Mouse (Mus musculus) E14TG2a.4 (cell line): ENCODE measurements around the gene Ppp1r16b.

Experiments used
- H3K27me3 ChIP-seq: 2 replicates; pipeline ENCODE4 v1.6.1; 2014; ENCODE audit warnings: low read length, control low read depth; ENCODE audit not compliant: insufficient read depth
- H3K36me3 ChIP-seq: 2 replicates; pipeline ENCODE4 v1.6.1; 2014; ENCODE audit warnings: low read length, control low read depth; ENCODE audit not compliant: insufficient read depth
- H3K4me1 ChIP-seq: replicated peaks from 2 replicates; pipeline ENCODE4 v1.6.1; 2014; ENCODE audit warnings: low read depth, low read length, control low read depth
- H3K4me3 ChIP-seq: replicated peaks from 2 replicates; pipeline ENCODE4 v1.5.1; 2014; ENCODE audit warnings: mild to moderate bottlenecking, low read length
- H3K9me3 ChIP-seq: 2 replicates; pipeline ENCODE4 v1.6.1; 2014; ENCODE audit warnings: low read length, control low read depth
- CTCF ChIP-seq: conservative IDR thresholded peaks from 2 replicates; pipeline ENCODE4 v1.5.1; 2014; ENCODE audit warnings: low read length
- NANOG ChIP-seq: IDR thresholded peaks from 2 replicates; pipeline ENCODE4 v1.6.1; 2014; ENCODE audit warnings: borderline replicate concordance, low read length, mixed read lengths
- POU5F1 ChIP-seq: IDR thresholded peaks from 2 replicates; pipeline ENCODE4 v1.6.1; 2014; ENCODE audit warnings: low read length, borderline replicate concordance

Ppp1r16b gene

GRCm38 (mm10) chr2:158631873-158632272 lies 33.3 kb upstream of the Ppp1r16b start:
- TF ChIP-seq NANOG (no peak), CTCF (no peak), POU5F1 (no peak)
- H3K9me3 ChIP-seq, result no peaks in the 10 kb centered on the region
- H3K4me1 ChIP-seq, result peaks cover 12% of the 10 kb centered on the region
- H3K27me3 ChIP-seq, result no peaks in the 10 kb centered on the region
- H3K36me3 ChIP-seq, result peaks cover 99% of the 10 kb centered on the region
- H3K4me3 ChIP-seq, result no peak overlapping the region

DNA sequence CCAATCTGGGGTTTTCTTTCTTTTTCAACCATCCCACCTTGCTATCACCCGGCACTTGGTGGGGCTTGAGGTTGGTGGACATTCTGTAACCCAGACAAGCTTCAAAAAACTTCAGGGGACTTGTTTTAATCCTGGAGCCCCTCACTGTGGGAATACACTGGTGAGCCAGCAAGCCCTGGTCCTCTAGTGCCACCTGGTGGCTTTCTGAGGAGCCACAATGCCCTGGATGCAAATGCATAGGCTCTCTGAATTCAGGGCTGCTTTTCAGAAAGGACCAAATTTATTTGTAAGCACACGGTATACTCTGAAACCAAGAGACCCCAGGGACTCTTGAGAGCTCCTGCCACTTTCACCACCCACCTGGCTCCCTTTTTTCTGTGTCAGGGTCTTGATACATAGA lies 23.3 kb upstream of the Ppp1r16b start:
- H3K27me3 ChIP-seq, result no peaks in the 10 kb centered on the region
- TF ChIP-seq CTCF, result peak; percentile 99
- TF ChIP-seq POU5F1, result no peak
- H3K4me1 ChIP-seq, result peaks cover 21% of the 10 kb centered on the region
- H3K9me3 ChIP-seq, result peaks cover 7% of the 10 kb centered on the region
- H3K36me3 ChIP-seq, result peaks cover 42% of the 10 kb centered on the region
- H3K4me3 ChIP-seq, result no peak overlapping the region

DNA sequence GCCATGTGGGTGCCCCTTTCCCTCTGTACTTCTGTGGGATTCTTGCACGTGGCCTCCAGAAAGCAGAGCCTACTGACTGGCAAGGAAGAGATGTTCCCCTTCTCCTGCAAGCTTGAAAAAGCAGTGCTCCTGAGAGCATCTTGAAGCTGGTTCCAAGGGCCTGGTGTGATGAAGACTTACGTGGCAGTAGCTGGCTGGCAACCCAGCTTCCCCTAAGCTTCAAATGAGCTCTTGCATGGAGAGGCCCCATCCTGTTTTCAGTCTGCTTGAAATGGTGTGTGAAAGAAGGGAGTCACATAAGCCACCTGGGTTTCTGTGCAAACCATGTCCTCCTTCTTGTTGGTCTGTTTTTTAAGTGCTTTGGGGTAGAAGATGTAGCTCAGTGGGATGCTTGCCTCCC lies 22.6 kb upstream of the Ppp1r16b start:
- peaks cover 21% of the 10 kb centered on the region for H3K4me1 ChIP-seq
- H3K36me3 ChIP-seq, result peaks cover 35% of the 10 kb centered on the region
- no peak for TF ChIP-seq CTCF
- TF ChIP-seq NANOG, result no peak
- TF ChIP-seq POU5F1, result no peak
- peaks cover 7% of the 10 kb centered on the region for H3K9me3 ChIP-seq
- no peak overlapping the region for H3K4me3 ChIP-seq
- no peaks in the 10 kb centered on the region for H3K27me3 ChIP-seq

GRCm38 (mm10) chr2:158643791-158644190 lies 21.4 kb upstream of the Ppp1r16b start:
- Histone ChIP-seq H3K27me3 (no peaks in the 10 kb centered on the region), H3K4me3 (no peak overlapping the region), H3K4me1 (peaks cover 14% of the 10 kb centered on the region), H3K9me3 (peaks cover 7% of the 10 kb centered on the region), H3K36me3 (peaks cover 23% of the 10 kb centered on the region)
- TF ChIP-seq POU5F1 (no peak), NANOG (no peak)

- TF ChIP-seq CTCF (no peak), NANOG (no peak), POU5F1 (no peak)
- Histone ChIP-seq H3K4me3 (no peak overlapping the region), H3K4me1 (peaks cover 7% of the 10 kb centered on the region; the same call in 1 of the 2 replicates), H3K27me3 (no peaks in the 10 kb centered on the region), H3K36me3 (no peaks in the 10 kb centered on the region), H3K9me3 (peaks cover 2% of the 10 kb centered on the region)
Observed at GRCm38 (mm10) chr2:158651159-158651908, 13.9 kb upstream of the Ppp1r16b start.

DNA sequence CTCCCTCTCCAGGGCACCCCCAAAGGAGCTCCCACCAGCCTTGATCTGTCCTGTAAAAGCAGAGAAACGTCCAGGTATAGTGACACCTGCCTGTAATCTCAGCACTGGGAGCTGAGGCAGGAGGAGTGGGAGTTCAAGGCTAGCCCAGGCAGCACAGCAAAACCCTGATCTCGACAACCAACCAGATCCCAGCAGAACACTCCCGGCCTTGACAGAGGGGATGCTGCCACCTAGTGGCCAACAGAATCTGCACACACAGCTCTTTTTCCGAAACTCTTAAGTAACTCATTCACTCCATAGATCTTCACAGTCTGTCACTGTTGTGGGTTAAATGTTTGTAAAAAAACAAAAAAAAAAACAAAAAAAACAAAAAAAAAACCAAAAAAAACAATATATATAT lies 12.2 kb upstream of the Ppp1r16b start:
- no peaks in the 10 kb centered on the region; the same call in 1 of the 2 replicates for H3K27me3 ChIP-seq

DNA sequence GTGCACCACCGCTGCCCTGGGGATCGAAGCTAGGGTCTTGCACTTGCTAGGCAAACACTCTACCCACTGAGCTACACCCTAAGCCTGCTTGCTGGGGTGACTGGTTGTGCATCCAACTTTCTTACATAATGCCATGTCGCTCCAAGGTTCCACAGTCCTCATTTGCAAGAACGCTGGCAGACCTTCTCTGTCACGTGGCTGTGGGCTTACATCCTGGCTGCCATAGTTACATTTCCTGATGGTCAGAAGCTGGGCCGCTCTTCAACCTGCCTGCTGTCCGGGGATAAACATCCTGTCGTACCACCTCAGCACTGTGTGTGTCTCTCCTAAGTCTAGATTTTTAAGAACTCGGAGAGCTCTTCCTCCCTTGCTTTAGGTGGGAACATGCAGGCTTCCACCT lies 10.5 kb upstream of the Ppp1r16b start:
- H3K9me3 ChIP-seq, result no peaks in the 10 kb centered on the region
- peaks cover 7% of the 10 kb centered on the region; the same call in 1 of the 2 replicates for H3K4me1 ChIP-seq
- H3K4me3 ChIP-seq, result no peak overlapping the region
- H3K27me3 ChIP-seq, result no peaks in the 10 kb centered on the region; the same call in 1 of the 2 replicates
- TF ChIP-seq NANOG, result no peak
- no peak for TF ChIP-seq POU5F1
- TF ChIP-seq CTCF, result no peak
- H3K36me3 ChIP-seq, result no peaks in the 10 kb centered on the region

More for the DNA sequence above, 12.2 kb upstream of the Ppp1r16b start:
- Histone ChIP-seq H3K36me3 (no peaks in the 10 kb centered on the region), H3K4me1 (peaks cover 7% of the 10 kb centered on the region; the same call in 1 of the 2 replicates), H3K4me3 (no peak overlapping the region), H3K9me3 (no peaks in the 10 kb centered on the region)
- TF ChIP-seq NANOG (no peak), POU5F1 (no peak), CTCF (peak; percentile 68)

DNA sequence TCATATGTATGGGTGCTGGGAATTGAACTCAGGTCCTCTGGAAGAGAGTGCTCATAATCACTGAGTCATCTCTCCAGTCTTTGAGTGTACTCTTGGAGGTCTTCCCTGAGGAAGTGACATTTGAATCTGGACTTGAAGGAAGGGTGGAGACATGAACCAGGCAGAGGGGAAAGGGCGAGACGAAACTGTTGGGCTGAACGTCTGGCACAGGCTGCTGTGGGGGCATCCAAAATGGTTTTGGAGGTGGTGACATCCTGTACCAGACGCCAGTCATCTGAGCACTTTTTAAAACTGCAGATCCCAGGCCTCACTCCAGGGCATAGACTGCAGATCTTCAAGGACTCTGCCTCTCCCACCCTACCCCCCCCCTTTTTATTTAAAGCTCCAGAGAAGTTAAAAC lies 9.4 kb upstream of the Ppp1r16b start:
- Histone ChIP-seq H3K4me1 (peaks cover 7% of the 10 kb centered on the region; the same call in 1 of the 2 replicates), H3K4me3 (no peak overlapping the region), H3K36me3 (no peaks in the 10 kb centered on the region), H3K27me3 (no peaks in the 10 kb centered on the region; the same call in 1 of the 2 replicates), H3K9me3 (no peaks in the 10 kb centered on the region)
- TF ChIP-seq POU5F1 (no peak), NANOG (no peak), CTCF (no peak)

DNA sequence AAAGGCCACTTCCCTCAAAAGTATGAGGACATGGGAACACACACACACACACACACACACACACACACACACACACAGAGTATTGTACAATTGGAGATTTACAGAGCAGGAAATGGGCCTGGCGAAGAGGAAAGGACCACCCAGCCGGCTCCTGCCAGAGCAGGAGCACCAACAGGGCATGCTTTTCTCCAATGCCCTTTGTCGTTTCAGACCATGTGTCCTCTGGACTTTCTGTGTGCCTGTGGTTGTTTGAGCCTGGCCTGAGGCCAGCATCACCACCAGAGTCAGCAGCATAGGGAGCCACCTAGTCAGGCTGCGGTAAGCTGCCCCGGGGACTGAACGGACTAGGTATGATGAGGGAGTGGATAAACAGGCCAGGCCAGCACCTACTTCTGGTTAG lies 6.4 kb upstream of the Ppp1r16b start:
- no peak for TF ChIP-seq POU5F1
- no peak for TF ChIP-seq CTCF
- no peak for TF ChIP-seq NANOG
- H3K27me3 ChIP-seq, result no peaks in the 10 kb centered on the region; the same call in 1 of the 2 replicates

More for the DNA sequence above, 6.4 kb upstream of the Ppp1r16b start:
- H3K9me3 ChIP-seq, result no peaks in the 10 kb centered on the region
- no peaks in the 10 kb centered on the region for H3K36me3 ChIP-seq
- H3K4me3 ChIP-seq, result no peak overlapping the region
- H3K4me1 ChIP-seq, result no peaks in the 10 kb centered on the region
